Mouse (Mus musculus) ES-Bruce4 (cell line): ENCODE data around the gene Gpr142.

Experiments
- CTCF ChIP-seq: IDR thresholded peaks from one replicate; pipeline ENCODE4 v1.8.1; 2011; ENCODE audit warnings: low read depth, low read length
- EP300 ChIP-seq: IDR thresholded peaks from 2 replicates; pipeline ENCODE4 v1.6.1; 2011; ENCODE audit warnings: low read depth, low read length; ENCODE audit not compliant: insufficient read depth
- POLR2A ChIP-seq: IDR thresholded peaks from one replicate; pipeline ENCODE4 v1.8.1; 2011; ENCODE audit warnings: low read length; ENCODE audit not compliant: insufficient read depth

- TF ChIP-seq POLR2A (no peak), CTCF (no peak), EP300 (no peak)
Observed at GRCm38 (mm10) chr11:114854581-114854980, 55.9 kb downstream of the Gpr142 start.
